Mouse (Mus musculus) left cerebral cortex, adult 18-20 months (tissue): ENCODE results near the gene Decr2. TPM values are rescaled to one million over a fixed set of nuclear protein-coding genes. Genes with fewer than 3 reads are reported as not detected.

Experiments
- total RNA-seq, 2 experiments: library from RNA; stranded (reverse); gene quantifications; 2 replicates each; pipeline ENCODE4 v1.2.3; 2021

Decr2 gene
- total RNA-seq, 2 experiments from 2014 or later = 29.9 to 35.5 TPM

Other genes with a start within 250 kb of the Decr2 start
- gene Gm20683, start 248.6 kb downstream of the Decr2 start, total RNA-seq = 10 to 100 TPM; 20.7 to 23.7 TPM
- gene Rhot2, start 245.5 kb downstream of the Decr2 start, total RNA-seq = 10 to 100 TPM; 89.5 to 92.8 TPM
- 10 to 100 TPM; 26.0 to 31.5 TPM for gene Wdr90, start 228.8 kb downstream of the Decr2 start, total RNA-seq
- gene Mcrip2, start 221.6 kb downstream of the Decr2 start, total RNA-seq = 10 to 100 TPM; 20.0 to 25.6 TPM
- 10 to 100 TPM; 38.7 to 40.2 TPM for gene Mettl26, start 215.3 kb downstream of the Decr2 start, total RNA-seq
- gene Wfikkn1, start 209.5 kb downstream of the Decr2 start, total RNA-seq = 1 to 10 TPM; 1.4 to 1.7 TPM
- gene Rab40c, start 170.6 kb downstream of the Decr2 start, total RNA-seq = 10 to 100 TPM; 41.2 TPM
- gene Pigq, start 145.4 kb downstream of the Decr2 start, total RNA-seq = 100 to 1,000 TPM; 103 to 113 TPM
- gene Nhlrc4, start 145.4 kb downstream of the Decr2 start, total RNA-seq = under 1 TPM; 0.54 to 0.98 TPM
- under 1 TPM; 0.37 to 0.65 TPM for gene A930017K11Rik, start 137.8 kb downstream of the Decr2 start, total RNA-seq
- 10 to 100 TPM; 50.6 to 51.4 TPM for gene Capn15, start 104.5 kb downstream of the Decr2 start, total RNA-seq
- gene Rab11fip3, start 20.8 kb downstream of the Decr2 start, total RNA-seq = 10 to 100 TPM; 97.8 to 98.4 TPM
- 1 to 10 TPM; 3.2 to 3.9 TPM for gene Nme4, start 5.3 kb upstream of the Decr2 start, total RNA-seq
- 10 to 100 TPM; 13.8 to 14.0 TPM for gene Tmem8, start 23.0 kb upstream of the Decr2 start, total RNA-seq
- gene Mrpl28, start 33.2 kb upstream of the Decr2 start, total RNA-seq = 10 to 100 TPM; 64.3 to 66.9 TPM
- gene Axin1, start 48.4 kb upstream of the Decr2 start, total RNA-seq = 10 to 100 TPM; 25.1 to 27.5 TPM
- under 1 TPM in 1 of 2 experiments, not detected in 1; 0.35 TPM for gene Pdia2, start 108.8 kb upstream of the Decr2 start, total RNA-seq
- gene Rgs11, start 112.6 kb upstream of the Decr2 start, total RNA-seq = 10 to 100 TPM; 33.1 to 42.2 TPM
- 10 to 100 TPM; 95.4 to 98.6 TPM for gene Arhgdig, start 117.4 kb upstream of the Decr2 start, total RNA-seq
- gene Fam234a, start 153.9 kb upstream of the Decr2 start, total RNA-seq = 10 to 100 TPM; 14.5 to 22.1 TPM
- 10 to 100 TPM; 79.0 to 85.3 TPM for gene Luc7l, start 162.6 kb upstream of the Decr2 start, total RNA-seq